In genomic region chr17:56933395-56933794, GRCm38 (mm10) we compare ENCODE assay signal across 15 mouse cellular contexts. TPM values are rescaled to one million over a fixed set of nuclear protein-coding genes. Genes with fewer than 3 reads are reported as not detected.
DNase-seq lines count a peak whose midpoint lies in the region; ATAC-seq lines count a peak whose summit lies in the region.
"Had no signal": no experiment of that assay in that cellular context is flagged by ENCODE, and none has a peak within 500 bp of the region (broad histone marks: within the 10 kb centered on the region; RNA-seq: fewer than 3 reads in every experiment).

No protein-coding gene starts in this region.

- peak overlapping the region; percentile 89 for H3K4me3 ChIP-seq in heart, embryonic 10.5 days
- peak overlapping the region; percentile 59 for H3K4me3 ChIP-seq in megakaryocyte, embryonic 14.5 days (replicated peaks)
- peak overlapping the region; percentile 97; the same call in 1 of the 2 replicates for H3K4me3 ChIP-seq in limb, embryonic 11.5 days (ENCODE audit: low read depth, low read length)
- H3K4me3 ChIP-seq in neural tube, embryonic 14.5 days (ENCODE audit: low read depth, low read length): no peak overlapping the region

- H3K9ac ChIP-seq in limb, embryonic 11.5 days (ENCODE audit: low read length): 0 out of 2 replicates have a peak overlapping the region, but pooled peaks have one; percentile 5
- H3K9ac ChIP-seq in neural tube, embryonic 14.5 days (replicated peaks; ENCODE audit: low read depth, low read length): 0 out of 2 replicates have a peak overlapping the region, but pooled peaks have one; percentile 25

- 0 out of 2 replicates have a peak, but pooled peaks cover 5% of the 10 kb centered on the region for H3K36me3 ChIP-seq in heart, embryonic 10.5 days
- peaks cover 6% of the 10 kb centered on the region for H3K36me3 ChIP-seq in megakaryocyte, embryonic 14.5 days (replicated peaks; ENCODE audit: low read length)
- peaks cover 2% of the 10 kb centered on the region; the same call in 1 of the 2 replicates for H3K36me3 ChIP-seq in limb, embryonic 11.5 days (ENCODE audit: control insufficient read depth, insufficient read depth, low read length)
- no peaks in the 10 kb centered on the region for H3K36me3 ChIP-seq in neural tube, embryonic 14.5 days (ENCODE audit: control insufficient read depth, insufficient read depth, low read length)

- ATAC-seq in megakaryocyte, adult 5-6 weeks (ENCODE audit: poor library complexity, severe bottlenecking): no peak
- no peak for ATAC-seq in limb, embryonic 11.5 days (ENCODE audit: insufficient number of reproducible peaks, low FRiP score, low TSS enrichment, low read depth)
- no peak for ATAC-seq in neural tube, embryonic 14.5 days (ENCODE audit: low read depth)

- WGBS in heart, embryonic 10.5 days: 85% methylated on average over 2 of the region's 2 CpGs
- WGBS in limb, embryonic 11.5 days: 93% methylated on average over 2 of the region's 2 CpGs
- WGBS in neural tube, embryonic 14.5 days: 90% methylated on average over 2 of the region's 2 CpGs

- H3K4me2 ChIP-seq in limb, embryonic 11.5 days (ENCODE audit: low read depth, severe bottlenecking): peak overlapping the region; percentile 64
- peak overlapping the region; percentile 98; the same call in 1 of the 2 replicates for H3K4me2 ChIP-seq in neural tube, embryonic 14.5 days (ENCODE audit: low read depth, low read length)

- H3K9me3 ChIP-seq in heart, embryonic 10.5 days: no peaks in the 10 kb centered on the region
- peaks cover 5% of the 10 kb centered on the region for H3K9me3 ChIP-seq in megakaryocyte, embryonic 14.5 days
- H3K9me3 ChIP-seq in limb, embryonic 11.5 days (ENCODE audit: control insufficient read depth, low read length): no peaks in the 10 kb centered on the region
- H3K9me3 ChIP-seq in neural tube, embryonic 14.5 days (ENCODE audit: control insufficient read depth, low read length): no peaks in the 10 kb centered on the region

- intact Hi-C loops in heart, postnatal 14 days (cut with DNase I): no loop called here

- no peak overlapping the region for H3K27ac ChIP-seq in heart, embryonic 10.5 days
- H3K27ac ChIP-seq in limb, embryonic 11.5 days (replicated peaks; ENCODE audit: low read depth, low read length): no peak overlapping the region
- H3K27ac ChIP-seq in neural tube, embryonic 14.5 days (ENCODE audit: low read depth, low read length): no peak overlapping the region

- H3K27me3 ChIP-seq in heart, embryonic 10.5 days (ENCODE audit: insufficient read depth, poor library complexity, severe bottlenecking): no peaks in the 10 kb centered on the region
- peaks cover 5% of the 10 kb centered on the region for H3K27me3 ChIP-seq in megakaryocyte, embryonic 14.5 days (replicated peaks)
- H3K27me3 ChIP-seq in limb, embryonic 11.5 days (ENCODE audit: control insufficient read depth, insufficient read depth, low read length): no peaks in the 10 kb centered on the region
- no peaks in the 10 kb centered on the region for H3K27me3 ChIP-seq in neural tube, embryonic 14.5 days (ENCODE audit: control insufficient read depth, insufficient read depth, low read length)

- DNase-seq in heart, embryonic 10.5 days (ENCODE audit: low spot score): no peak
- no peak for DNase-seq in heart, postnatal 14 days
- DNase-seq in limb, embryonic 11.5 days (ENCODE audit: low spot score): no peak
- DNase-seq in layer of hippocampus, postnatal 25 days (ENCODE audit: extremely low spot score in 1 of 2, low spot score in 1 of 2): no peak
- no peak for DNase-seq in thymus, postnatal 25 days
- DNase-seq: adrenal gland, postnatal 10 days; cerebellum, adult 18-20 months; retina, postnatal 1 day had no signal

- H3K4me1 ChIP-seq in heart, embryonic 10.5 days: peaks cover 57% of the 10 kb centered on the region
- H3K4me1 ChIP-seq in megakaryocyte, embryonic 14.5 days: peaks cover 70% of the 10 kb centered on the region
- H3K4me1 ChIP-seq in limb, embryonic 11.5 days (ENCODE audit: control insufficient read depth, insufficient read depth, low read length): peaks cover 8% of the 10 kb centered on the region
- H3K4me1 ChIP-seq in neural tube, embryonic 14.5 days (ENCODE audit: control insufficient read depth, insufficient read depth, low read length): peaks cover 19% of the 10 kb centered on the region

RNA-seq across cellular contexts. Expression of gene Mllt1, which starts 1.8 kb away (rescaled TPM):
- polyA plus RNA-seq in heart, embryonic 10.5 days (2016; fragmentation: Nextera tagmentation; extraction: Ambion mirVana): 42.3 and 46.0 TPM in 2 replicates
- 10 to 100 TPM; 22.0 to 22.7 TPM for total RNA-seq in heart, postnatal 14 days (2021)
- 43.2 and 95.7 TPM in 2 replicates for polyA plus RNA-seq in megakaryocyte, embryonic 14.5 days (2012; ENCODE audit: insufficient read depth, low replicate concordance)
- 10.6 and 11.0 TPM in 2 replicates for total RNA-seq in megakaryocyte, adult 5-6 weeks (2015)
- total RNA-seq in megakaryocyte, adult 5-6 weeks (2017): 11.2 and 15.1 TPM in 2 replicates
- polyA plus RNA-seq in limb, embryonic 11.5 days (2014; fragmentation: Nextera tagmentation; extraction: Ambion mirVana): 33.6 and 43.1 TPM in 2 replicates
- 38.5 and 44.7 TPM in 2 replicates for polyA plus RNA-seq in neural tube, embryonic 14.5 days (2014; fragmentation: Nextera tagmentation; extraction: Ambion mirVana)
- 10 to 100 TPM; 66.7 to 79.9 TPM for total RNA-seq in layer of hippocampus, postnatal 25 days (2021)

RNA-seq across cellular contexts. Expression of gene Acer1, which starts 48.5 kb away (rescaled TPM):
- not detected in 2 replicates for polyA plus RNA-seq in heart, embryonic 10.5 days (2016; fragmentation: Nextera tagmentation; extraction: Ambion mirVana)
- total RNA-seq in heart, postnatal 14 days (2021): not detected
- not detected in 2 replicates for polyA plus RNA-seq in megakaryocyte, embryonic 14.5 days (2012; ENCODE audit: insufficient read depth, low replicate concordance)
- total RNA-seq in megakaryocyte, adult 5-6 weeks (2015): not detected in 2 replicates
- total RNA-seq in megakaryocyte, adult 5-6 weeks (2017): 0.04 TPM in 1 of 2 replicates, not detected in the other
- not detected in 2 replicates for polyA plus RNA-seq in limb, embryonic 11.5 days (2014; fragmentation: Nextera tagmentation; extraction: Ambion mirVana)
- not detected in 2 replicates for polyA plus RNA-seq in neural tube, embryonic 14.5 days (2014; fragmentation: Nextera tagmentation; extraction: Ambion mirVana)
- total RNA-seq in layer of hippocampus, postnatal 25 days (2021): not detected
- total RNA-seq: adrenal gland, postnatal 10 days; hematopoietic stem cell, adult 5-6 weeks; left cerebral cortex, adult 18-20 months; megakaryocyte progenitor cell, adult 5-6 weeks had no signal

RNA-seq across cellular contexts. Expression of gene Clpp, which starts 56.7 kb away (rescaled TPM):
- 144 and 165 TPM in 2 replicates for polyA plus RNA-seq in heart, embryonic 10.5 days (2016; fragmentation: Nextera tagmentation; extraction: Ambion mirVana)
- total RNA-seq in heart, postnatal 14 days (2021): 10 to 100 TPM; 57.3 to 64.0 TPM
- 177 and 234 TPM in 2 replicates for polyA plus RNA-seq in megakaryocyte, embryonic 14.5 days (2012; ENCODE audit: insufficient read depth, low replicate concordance)
- total RNA-seq in megakaryocyte, adult 5-6 weeks (2015): 19.1 and 20.0 TPM in 2 replicates
- 25.1 and 27.3 TPM in 2 replicates for total RNA-seq in megakaryocyte, adult 5-6 weeks (2017)
- polyA plus RNA-seq in limb, embryonic 11.5 days (2014; fragmentation: Nextera tagmentation; extraction: Ambion mirVana): 155 and 159 TPM in 2 replicates
- polyA plus RNA-seq in neural tube, embryonic 14.5 days (2014; fragmentation: Nextera tagmentation; extraction: Ambion mirVana): 167 and 195 TPM in 2 replicates
- total RNA-seq in layer of hippocampus, postnatal 25 days (2021): 10 to 100 TPM; 57.8 to 68.3 TPM

RNA-seq across cellular contexts. Expression of gene 1700061G19Rik, which starts 58.1 kb away (rescaled TPM):
- 0.33 and 0.40 TPM in 2 replicates for polyA plus RNA-seq in heart, embryonic 10.5 days (2016; fragmentation: Nextera tagmentation; extraction: Ambion mirVana)
- total RNA-seq in heart, postnatal 14 days (2021): not detected
- polyA plus RNA-seq in megakaryocyte, embryonic 14.5 days (2012; ENCODE audit: insufficient read depth, low replicate concordance): 0.36 TPM in 1 of 2 replicates, not detected in the other
- 0.32 and 0.40 TPM in 2 replicates for total RNA-seq in megakaryocyte, adult 5-6 weeks (2015)
- total RNA-seq in megakaryocyte, adult 5-6 weeks (2017): 0.07 and 0.53 TPM in 2 replicates
- 0.40 and 0.50 TPM in 2 replicates for polyA plus RNA-seq in limb, embryonic 11.5 days (2014; fragmentation: Nextera tagmentation; extraction: Ambion mirVana)
- polyA plus RNA-seq in neural tube, embryonic 14.5 days (2014; fragmentation: Nextera tagmentation; extraction: Ambion mirVana): 0.50 and 0.56 TPM in 2 replicates
- total RNA-seq in layer of hippocampus, postnatal 25 days (2021): under 1 TPM; 0.10 to 0.14 TPM
- total RNA-seq: hematopoietic stem cell, adult 5-6 weeks had no signal

RNA-seq across cellular contexts. Expression of gene Acsbg2, which starts 59.1 kb away (rescaled TPM):
- polyA plus RNA-seq in heart, embryonic 10.5 days (2016; fragmentation: Nextera tagmentation; extraction: Ambion mirVana): not detected in 2 replicates
- not detected for total RNA-seq in heart, postnatal 14 days (2021)
- polyA plus RNA-seq in megakaryocyte, embryonic 14.5 days (2012; ENCODE audit: insufficient read depth, low replicate concordance): not detected in 2 replicates
- total RNA-seq in megakaryocyte, adult 5-6 weeks (2015): not detected in 2 replicates
- total RNA-seq in megakaryocyte, adult 5-6 weeks (2017): not detected in 2 replicates
- not detected in 2 replicates for polyA plus RNA-seq in limb, embryonic 11.5 days (2014; fragmentation: Nextera tagmentation; extraction: Ambion mirVana)
- polyA plus RNA-seq in neural tube, embryonic 14.5 days (2014; fragmentation: Nextera tagmentation; extraction: Ambion mirVana): not detected in 2 replicates
- not detected for total RNA-seq in layer of hippocampus, postnatal 25 days (2021)
- total RNA-seq: hematopoietic stem cell, adult 5-6 weeks; left cerebral cortex, adult 18-20 months; megakaryocyte progenitor cell, adult 5-6 weeks had no signal
- polyA plus RNA-seq: stomach, embryonic 16.5 days had no signal
